Mouse (Mus musculus): Measurements from ENCODE around the gene Jhy. TPM values are rescaled to one million over a fixed set of nuclear protein-coding genes. Genes with fewer than 3 reads are reported as not detected.

Jhy gene
- total RNA-seq, 1 experiment, result not detected

DNA sequence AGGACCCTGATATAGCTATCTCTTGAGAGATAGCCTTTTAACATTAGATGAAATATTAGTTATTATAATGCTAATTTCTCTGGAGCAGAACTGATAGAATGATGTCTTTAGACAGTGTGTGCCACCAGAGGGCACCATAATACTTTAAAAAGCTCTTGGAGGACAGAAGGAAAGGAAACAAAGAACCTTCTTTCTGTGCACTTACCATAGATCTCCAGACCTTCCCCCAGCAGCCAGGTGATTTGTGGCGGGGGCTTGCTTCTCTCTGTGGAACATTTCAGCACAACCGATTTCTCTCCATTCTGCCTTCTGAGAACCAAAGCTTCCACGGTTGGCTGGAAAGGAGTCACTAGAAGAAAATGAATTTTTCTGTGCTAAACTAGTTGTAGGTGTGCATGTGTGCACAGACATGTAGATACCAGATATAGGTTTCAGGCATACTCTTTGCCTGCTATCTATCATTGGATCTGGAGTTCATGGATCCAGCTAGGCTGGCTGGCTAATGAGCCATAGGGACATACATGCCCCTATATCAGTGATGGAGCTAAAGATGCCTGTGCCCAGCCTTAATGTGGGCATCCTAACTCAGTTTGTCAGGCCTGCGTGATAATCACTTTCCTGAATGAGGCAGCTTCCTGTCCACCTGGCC, 26.1 kb upstream of the Jhy start:
- TF ChIP-seq ZC3H11A (IDR thresholded peaks at IDR 0.05; ENCODE audit: borderline replicate concordance, low read depth, low read length) (peak; percentile 66; the same call in 1 of the 2 replicates), ZNF384 (IDR thresholded peaks at IDR 0.05; ENCODE audit: low read depth, low read length) (no peak)
- Histone ChIP-seq H3K9me3 (ENCODE audit: control insufficient read depth, insufficient read depth, low read depth, low read length) (no peaks in the 10 kb centered on the region), H3K4me3 (ENCODE audit: insufficient read depth in 1 of 2, low read depth in 1 of 2, low read length in 2 of 2, poor library complexity in 1 of 2, severe bottlenecking in 1 of 2) (no peak overlapping the region), H3K4me1 (ENCODE audit: control insufficient read depth in 2 of 2, insufficient read depth in 2 of 2, low read length in 2 of 2, poor library complexity in 1 of 2) (no peaks in the 10 kb centered on the region), H3K9ac (ENCODE audit: insufficient read depth, low read depth, low read length, poor library complexity, severe bottlenecking) (no peak overlapping the region), H3K27ac (ENCODE audit: insufficient read depth, low read depth, low read length, poor library complexity, severe bottlenecking) (no peak overlapping the region), H3K36me3 (ENCODE audit: control insufficient read depth, insufficient read depth, low read length, poor library complexity, severe bottlenecking) (no peaks in the 10 kb centered on the region)
- in situ Hi-C loops (cut with MboI; ENCODE audit: low sequenced_read_pairs in 2 of 2, unreplicated experiment in 2 of 2), result loop anchor here (5.0 to 25.0 kb wide), 2 partner anchors 153 to 197 kb away; no protein-coding TSS in a partner anchor
- peak; percentile 22 for DNase-seq (ENCODE audit: low read depth, low spot score)

DNA sequence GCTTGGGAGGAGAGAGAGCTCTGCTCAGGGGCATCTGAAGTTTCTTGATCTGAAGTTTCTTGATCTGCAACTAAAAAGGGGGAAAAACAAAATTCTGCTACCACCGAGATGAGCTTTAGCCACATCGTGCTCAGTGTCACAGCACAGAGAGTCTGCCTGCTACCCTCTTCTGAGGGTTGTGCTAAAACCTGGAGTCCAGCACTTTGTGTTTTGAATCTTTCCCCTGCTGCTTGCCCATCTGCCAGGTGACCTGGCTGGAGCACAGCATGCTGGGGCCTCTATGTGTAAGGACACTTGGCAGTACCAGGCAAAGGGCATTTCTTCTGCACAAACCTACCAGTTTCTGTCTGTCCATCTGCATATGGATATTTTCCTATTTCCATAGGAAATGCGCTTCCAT, 20.4 kb upstream of the Jhy start:
- Histone ChIP-seq H3K4me1 (ENCODE audit: control insufficient read depth in 2 of 2, insufficient read depth in 2 of 2, low read length in 2 of 2, poor library complexity in 1 of 2) (no peaks in the 10 kb centered on the region), H3K9me3 (ENCODE audit: control insufficient read depth, insufficient read depth, low read depth, low read length) (no peaks in the 10 kb centered on the region), H3K27ac (ENCODE audit: insufficient read depth, low read depth, low read length, poor library complexity, severe bottlenecking) (no peak overlapping the region), H3K36me3 (ENCODE audit: control insufficient read depth, insufficient read depth, low read length, poor library complexity, severe bottlenecking) (no peaks in the 10 kb centered on the region), H3K4me3 (ENCODE audit: insufficient read depth in 1 of 2, low read depth in 1 of 2, low read length in 2 of 2, poor library complexity in 1 of 2, severe bottlenecking in 1 of 2) (no peak overlapping the region), H3K9ac (ENCODE audit: insufficient read depth, low read depth, low read length, poor library complexity, severe bottlenecking) (no peak overlapping the region)
- DNase-seq (ENCODE audit: low read depth, low spot score), result no peak
- TF ChIP-seq ZC3H11A (IDR thresholded peaks at IDR 0.05; ENCODE audit: borderline replicate concordance, low read depth, low read length), result no peak
- no peak for TF ChIP-seq HCFC1 (IDR thresholded peaks at IDR 0.05; ENCODE audit: borderline replicate concordance, insufficient read depth, low read length)
- no peak for TF ChIP-seq CHD2 (IDR thresholded peaks at IDR 0.05; ENCODE audit: low read depth, low read length)
- no peak for TF ChIP-seq ZNF384 (IDR thresholded peaks at IDR 0.05; ENCODE audit: low read depth, low read length)
- no peak for TF ChIP-seq MAFK (IDR thresholded peaks at IDR 0.05; ENCODE audit: insufficient read depth, low read depth, low read length)
- in situ Hi-C loops (cut with MboI; ENCODE audit: low sequenced_read_pairs in 2 of 2, unreplicated experiment in 2 of 2), result loop anchor here in 1 of 2 experiments (25.0 kb wide), 1 partner anchor 147 kb away; no protein-coding TSS in a partner anchor

DNA sequence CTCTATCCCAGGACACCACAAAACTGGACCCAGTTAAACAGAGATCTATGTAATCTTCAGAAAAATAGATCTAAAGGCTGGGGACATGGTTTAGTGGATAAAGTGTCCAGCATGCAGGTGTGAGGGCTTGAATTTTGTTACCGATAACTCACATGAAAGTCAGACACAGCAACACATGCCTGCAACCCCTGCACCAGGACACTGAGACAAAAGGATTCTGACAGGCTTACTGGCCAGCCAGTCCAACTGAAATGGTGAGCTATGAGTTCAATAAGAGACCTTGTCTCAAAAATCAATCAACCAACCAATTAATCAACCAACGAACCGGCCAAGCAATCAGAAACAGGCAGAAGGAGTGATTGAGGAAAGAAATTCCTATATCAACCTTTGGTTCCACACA, 19.8 kb upstream of the Jhy start:
- H3K4me1 ChIP-seq (ENCODE audit: control insufficient read depth in 2 of 2, insufficient read depth in 2 of 2, low read length in 2 of 2, poor library complexity in 1 of 2), result no peaks in the 10 kb centered on the region
- in situ Hi-C loops (cut with MboI; ENCODE audit: low sequenced_read_pairs in 2 of 2, unreplicated experiment in 2 of 2), result loop anchor here in 1 of 2 experiments (25.0 kb wide), 1 partner anchor 146 kb away; no protein-coding TSS in a partner anchor
- no peak overlapping the region for H3K4me3 ChIP-seq (ENCODE audit: insufficient read depth in 1 of 2, low read depth in 1 of 2, low read length in 2 of 2, poor library complexity in 1 of 2, severe bottlenecking in 1 of 2)
- no peak overlapping the region for H3K27ac ChIP-seq (ENCODE audit: insufficient read depth, low read depth, low read length, poor library complexity, severe bottlenecking)
- no peaks in the 10 kb centered on the region for H3K36me3 ChIP-seq (ENCODE audit: control insufficient read depth, insufficient read depth, low read length, poor library complexity, severe bottlenecking)
- TF ChIP-seq ZNF384 (IDR thresholded peaks at IDR 0.05; ENCODE audit: low read depth, low read length), result no peak
- no peak for TF ChIP-seq ZC3H11A (IDR thresholded peaks at IDR 0.05; ENCODE audit: borderline replicate concordance, low read depth, low read length)
- no peak for TF ChIP-seq HCFC1 (IDR thresholded peaks at IDR 0.05; ENCODE audit: borderline replicate concordance, insufficient read depth, low read length)
- H3K9me3 ChIP-seq (ENCODE audit: control insufficient read depth, insufficient read depth, low read depth, low read length), result no peaks in the 10 kb centered on the region
- DNase-seq (ENCODE audit: low read depth, low spot score), result no peak
- no peak overlapping the region for H3K9ac ChIP-seq (ENCODE audit: insufficient read depth, low read depth, low read length, poor library complexity, severe bottlenecking)

DNA sequence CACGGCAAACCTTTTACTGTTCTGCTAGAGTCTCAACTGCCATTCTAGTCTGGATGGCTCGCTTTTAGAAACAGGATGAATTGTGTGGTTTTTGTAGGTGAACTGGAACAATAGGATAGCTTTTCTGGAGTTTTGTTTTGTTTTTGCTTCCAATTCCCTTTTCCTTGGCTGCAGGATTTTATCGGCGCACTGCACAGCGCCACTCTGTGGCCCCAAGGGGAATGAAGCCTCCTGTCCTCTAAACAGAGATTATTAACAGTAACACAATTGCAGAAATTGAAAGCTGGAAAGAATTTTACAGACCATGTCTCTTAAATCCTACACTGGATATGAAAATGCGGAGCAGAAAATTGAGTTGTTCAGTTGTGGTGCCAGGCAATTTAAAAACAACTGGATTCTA, 18.6 kb upstream of the Jhy start:
- DNase-seq (ENCODE audit: low read depth, low spot score), result no peak
- Histone ChIP-seq H3K4me3 (ENCODE audit: insufficient read depth in 1 of 2, low read depth in 1 of 2, low read length in 2 of 2, poor library complexity in 1 of 2, severe bottlenecking in 1 of 2) (no peak overlapping the region), H3K9ac (ENCODE audit: insufficient read depth, low read depth, low read length, poor library complexity, severe bottlenecking) (no peak overlapping the region), H3K36me3 (ENCODE audit: control insufficient read depth, insufficient read depth, low read length, poor library complexity, severe bottlenecking) (no peaks in the 10 kb centered on the region), H3K9me3 (ENCODE audit: control insufficient read depth, insufficient read depth, low read depth, low read length) (no peaks in the 10 kb centered on the region), H3K27ac (ENCODE audit: insufficient read depth, low read depth, low read length, poor library complexity, severe bottlenecking) (no peak overlapping the region), H3K4me1 (ENCODE audit: control insufficient read depth in 2 of 2, insufficient read depth in 2 of 2, low read length in 2 of 2, poor library complexity in 1 of 2) (no peaks in the 10 kb centered on the region)
- TF ChIP-seq CHD2 (IDR thresholded peaks at IDR 0.05; ENCODE audit: low read depth, low read length) (no peak), ZC3H11A (IDR thresholded peaks at IDR 0.05; ENCODE audit: borderline replicate concordance, low read depth, low read length) (peak; percentile 76), MAFK (IDR thresholded peaks at IDR 0.05; ENCODE audit: insufficient read depth, low read depth, low read length) (no peak), HCFC1 (IDR thresholded peaks at IDR 0.05; ENCODE audit: borderline replicate concordance, insufficient read depth, low read length) (no peak), ZNF384 (IDR thresholded peaks at IDR 0.05; ENCODE audit: low read depth, low read length) (no peak)
- in situ Hi-C loops (cut with MboI; ENCODE audit: low sequenced_read_pairs in 2 of 2, unreplicated experiment in 2 of 2), result loop anchor here in 1 of 2 experiments (25.0 kb wide), 1 partner anchor 145 kb away; no protein-coding TSS in a partner anchor
